Mouse (Mus musculus) splenic B cell, adult 2 months (primary cell): ENCODE data around the gene Col12a1.

Experiments used
- DNase-seq: peaks from one replicate; pipeline ENCODE4 v3.0.0-alpha.2; 2011; ENCODE audit warnings: low read depth, low spot score
- H3K27me3 ChIP-seq: 2 replicates; pipeline ENCODE4 v1.6.1; 2012; ENCODE audit warnings: mild to moderate bottlenecking, low read length, moderate library complexity, mixed read lengths; ENCODE audit not compliant: control insufficient read depth, poor library complexity, insufficient read depth, severe bottlenecking
- H3K36me3 ChIP-seq: 2 replicates; pipeline ENCODE4 v1.6.1; 2012; ENCODE audit warnings: mild to moderate bottlenecking, low read length, moderate library complexity, mixed read lengths; ENCODE audit not compliant: control insufficient read depth, poor library complexity, insufficient read depth, severe bottlenecking

Gene Col12a1

DNA sequence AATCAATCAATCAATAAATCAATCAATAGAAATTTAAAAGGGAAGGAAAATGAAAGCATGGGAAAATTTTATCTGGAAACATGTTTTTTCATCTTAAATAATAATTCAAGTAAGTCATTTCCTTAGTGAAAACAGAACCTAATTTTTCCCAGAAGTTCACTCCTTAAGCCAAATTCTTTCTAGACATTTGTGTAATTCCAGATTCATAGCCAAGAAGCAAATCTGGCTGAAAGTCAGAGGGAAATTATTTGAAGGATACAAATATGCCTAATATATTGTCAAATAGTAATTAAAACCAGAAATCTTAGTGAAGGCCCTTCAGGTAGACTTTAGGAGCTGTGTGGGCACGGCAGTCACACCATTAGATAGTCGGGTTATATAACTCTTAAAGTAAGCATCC lies 115.2 kb downstream of the Col12a1 start:
- Histone ChIP-seq H3K36me3 (no peaks in the 10 kb centered on the region), H3K27me3 (no peaks in the 10 kb centered on the region)
- no peak for DNase-seq

GRCm38 (mm10) chr9:79600237-79600570 lies 118.4 kb downstream of the Col12a1 start:
- H3K36me3 ChIP-seq: no peaks in the 10 kb centered on the region
- DNase-seq: no peak
- H3K27me3 ChIP-seq: no peaks in the 10 kb centered on the region

- Histone ChIP-seq H3K27me3 (no peaks in the 10 kb centered on the region), H3K36me3 (no peaks in the 10 kb centered on the region)
- no peak for DNase-seq
Observed at GRCm38 (mm10) chr9:79599395-79600236, 119.0 kb downstream of the Col12a1 start.

- no peaks in the 10 kb centered on the region for H3K27me3 ChIP-seq
- no peak for DNase-seq
- no peaks in the 10 kb centered on the region for H3K36me3 ChIP-seq
Observed at GRCm38 (mm10) chr9:79598578-79598977, 120.1 kb downstream of the Col12a1 start.

GRCm38 (mm10) chr9:79586415-79587195 lies 132.0 kb downstream of the Col12a1 start:
- H3K36me3 ChIP-seq: no peaks in the 10 kb centered on the region
- DNase-seq: no peak
- H3K27me3 ChIP-seq: no peaks in the 10 kb centered on the region

DNA sequence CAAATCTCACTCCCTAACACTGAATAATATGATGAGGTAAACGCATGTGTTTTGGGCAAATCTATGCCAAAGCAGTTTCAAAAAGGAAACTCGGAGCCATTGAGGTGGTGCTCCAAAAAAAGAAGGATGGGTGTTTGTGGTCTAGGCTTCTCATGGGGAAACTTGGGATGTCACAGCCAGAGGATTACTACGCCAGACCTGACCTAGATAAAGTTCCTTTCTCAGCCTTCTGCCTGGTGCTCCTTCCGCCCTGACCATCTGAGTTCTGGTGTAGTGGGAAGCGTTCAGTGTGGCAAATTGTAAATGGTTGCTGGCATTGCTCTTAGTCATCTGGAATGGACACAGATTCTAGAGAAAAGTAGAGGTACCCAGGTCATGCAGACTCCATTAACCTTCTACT lies 151.8 kb downstream of the Col12a1 start:
- H3K36me3 ChIP-seq: no peaks in the 10 kb centered on the region

DNA sequence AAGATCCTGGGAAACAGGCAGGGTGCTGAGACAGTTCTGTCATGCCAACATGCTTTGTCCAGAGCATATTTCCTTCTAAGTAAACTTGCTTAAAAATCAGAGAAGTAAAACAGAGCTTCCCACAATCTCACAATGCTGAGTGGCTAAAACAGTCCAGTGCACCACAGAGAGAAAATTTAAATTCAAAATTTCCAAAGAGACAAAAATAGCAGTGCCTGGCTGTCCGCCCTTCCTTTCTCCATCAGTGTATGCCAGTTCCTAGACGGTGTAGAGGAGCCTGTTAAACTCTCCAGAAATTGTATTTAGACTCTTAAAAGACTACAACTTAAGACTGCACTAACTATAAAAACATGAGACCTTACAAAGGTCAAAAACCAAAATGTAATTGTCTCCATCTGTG lies 165.3 kb downstream of the Col12a1 start:
- Histone ChIP-seq H3K36me3 (no peaks in the 10 kb centered on the region), H3K27me3 (no peaks in the 10 kb centered on the region)
- no peak for DNase-seq

More for the DNA sequence above, 151.8 kb downstream of the Col12a1 start:
- no peak for DNase-seq
- no peaks in the 10 kb centered on the region for H3K27me3 ChIP-seq
